Mouse (Mus musculus): ENCODE measurements around the gene Ncam1. TPM values are rescaled to one million over a fixed set of nuclear protein-coding genes. Genes with fewer than 3 reads are reported as not detected.

Ncam1 gene
- total and polyA plus RNA-seq, 3 experiments: 0.08 TPM; not detected in 2

GRCm38 (mm10) chr9:49681848-49682469 is 116.8 kb downstream of the Ncam1 start:
- Histone ChIP-seq H3K36me3 (replicated peaks in 1 of 2; ENCODE audit: control insufficient read depth in 1 of 2, insufficient read depth in 1 of 2, low read length in 1 of 2) (no peaks in the 10 kb centered on the region), H3K27ac (ENCODE audit: insufficient read depth, low read depth) (no peak overlapping the region), H3K9me3 (replicated peaks; ENCODE audit: low read length) (no peaks in the 10 kb centered on the region), H3K4me1 (ENCODE audit: control insufficient read depth in 1 of 2, insufficient read depth in 2 of 2) (no peaks in the 10 kb centered on the region; a peak in 1 of 4 replicates), H3K4me2 (ENCODE audit: insufficient read depth, low read depth, poor library complexity, severe bottlenecking) (no peak overlapping the region), H3K4me3 (replicated peaks in 1 of 3; ENCODE audit: low read depth in 2 of 3, low read length in 2 of 3, poor library complexity in 1 of 3) (no peak overlapping the region), H3K79me2 (replicated peaks; ENCODE audit: control insufficient read depth, extremely low read depth, insufficient read depth, poor library complexity, severe bottlenecking) (no peaks in the 10 kb centered on the region), H3K9ac (ENCODE audit: insufficient read depth, low read depth) (no peak overlapping the region), H3K27me3 (replicated peaks) (no peaks in the 10 kb centered on the region)
- in situ Hi-C loops (cut with MboI; ENCODE audit: low pct_ligation_motif_present, low pct_unique_long_range_greater_than_20kb, low sequenced_read_pairs) (no loop called here), dilution Hi-C loops (cut with MboI; ENCODE audit: extremely low pct_ligation_motif_present, extremely low pct_unique_long_range_greater_than_20kb, low sequenced_read_pairs) (no loop called here)
- no peak for DNase-seq (ENCODE audit: extremely low read depth)
- TF ChIP-seq NELFE (IDR thresholded peaks at IDR 0.05; ENCODE audit: low read depth, low read length) (no peak), MEF2A (IDR thresholded peaks at IDR 0.05; ENCODE audit: borderline replicate concordance, low read depth, low read length) (no peak), RCOR1 (conservative IDR thresholded peaks at IDR 0.05; ENCODE audit: low read depth, low read length) (no peak), SIN3A (IDR thresholded peaks at IDR 0.05; ENCODE audit: low read length) (no peak), EP300 (IDR thresholded peaks at IDR 0.05; ENCODE audit: low read length) (no peak), ZMIZ1 (IDR thresholded peaks at IDR 0.05; ENCODE audit: low read depth, low read length) (no peak), GABPA (IDR thresholded peaks at IDR 0.05; ENCODE audit: insufficient replicate concordance, low read depth, low read length) (no peak), MYC (IDR thresholded peaks at IDR 0.05; ENCODE audit: low read depth, low read length) (no peak), MAFK (IDR thresholded peaks at IDR 0.05; ENCODE audit: insufficient replicate concordance, low read length) (no peak), E2F4 (IDR thresholded peaks at IDR 0.05; ENCODE audit: insufficient replicate concordance, low read depth, low read length) (no peak), TBP (conservative IDR thresholded peaks at IDR 0.05; ENCODE audit: low read depth, low read length) (no peak)

- Histone ChIP-seq H3K27ac (ENCODE audit: insufficient read depth, low read depth) (no peak overlapping the region), H3K79me2 (replicated peaks; ENCODE audit: control insufficient read depth, extremely low read depth, insufficient read depth, poor library complexity, severe bottlenecking) (no peaks in the 10 kb centered on the region), H3K36me3 (replicated peaks in 1 of 2; ENCODE audit: control insufficient read depth in 1 of 2, insufficient read depth in 1 of 2, low read length in 1 of 2) (no peaks in the 10 kb centered on the region), H3K9me3 (replicated peaks; ENCODE audit: low read length) (no peaks in the 10 kb centered on the region), H3K9ac (ENCODE audit: insufficient read depth, low read depth) (no peak overlapping the region), H3K27me3 (replicated peaks) (no peaks in the 10 kb centered on the region), H3K4me1 (ENCODE audit: control insufficient read depth in 1 of 2, insufficient read depth in 2 of 2) (no peaks in the 10 kb centered on the region; a peak in 1 of 4 replicates), H3K4me3 (replicated peaks in 1 of 3; ENCODE audit: low read depth in 2 of 3, low read length in 2 of 3, poor library complexity in 1 of 3) (no peak overlapping the region), H3K4me2 (ENCODE audit: insufficient read depth, low read depth, poor library complexity, severe bottlenecking) (no peak overlapping the region)
- no peak for DNase-seq (ENCODE audit: extremely low read depth)
- dilution Hi-C loops (cut with MboI; ENCODE audit: extremely low pct_ligation_motif_present, extremely low pct_unique_long_range_greater_than_20kb, low sequenced_read_pairs) (no loop called here), in situ Hi-C loops (cut with MboI; ENCODE audit: low pct_ligation_motif_present, low pct_unique_long_range_greater_than_20kb, low sequenced_read_pairs) (no loop called here)
- TF ChIP-seq IRF4 (IDR thresholded peaks at IDR 0.05; ENCODE audit: low read depth, low read length) (no peak), SMC3 (IDR thresholded peaks at IDR 0.05; ENCODE audit: low read depth, low read length) (no peak), TBP (conservative IDR thresholded peaks at IDR 0.05; ENCODE audit: low read depth, low read length) (no peak), ELF1 (IDR thresholded peaks at IDR 0.05; ENCODE audit: low read depth, low read length) (no peak), BHLHE40 (IDR thresholded peaks at IDR 0.05; ENCODE audit: low read depth, low read length) (no peak), CHD1 (IDR thresholded peaks at IDR 0.05; ENCODE audit: low read depth, low read length) (no peak), PAX5 (IDR thresholded peaks at IDR 0.05; ENCODE audit: low read length) (no peak), MYC (IDR thresholded peaks at IDR 0.05; ENCODE audit: low read depth, low read length) (no peak), UBTF (IDR thresholded peaks at IDR 0.05; ENCODE audit: low read depth, low read length) (no peak), ZNF384 (IDR thresholded peaks at IDR 0.05; ENCODE audit: low read depth, low read length) (no peak), GABPA (IDR thresholded peaks at IDR 0.05; ENCODE audit: insufficient replicate concordance, low read depth, low read length) (no peak), ZMIZ1 (IDR thresholded peaks at IDR 0.05; ENCODE audit: low read depth, low read length) (no peak), ZKSCAN1 (IDR thresholded peaks at IDR 0.05; ENCODE audit: borderline replicate concordance, low read depth, low read length) (no peak), MEF2A (IDR thresholded peaks at IDR 0.05; ENCODE audit: borderline replicate concordance, low read depth, low read length) (no peak), ETS1 (conservative IDR thresholded peaks at IDR 0.05; ENCODE audit: low read depth, low read length) (no peak), TCF12 (IDR thresholded peaks at IDR 0.05; ENCODE audit: low read depth, low read length) (no peak)
These were observed 119.5 kb downstream of the Ncam1 start for GRCm38 (mm10) chr9:49679270-49679669.
